Mouse (Mus musculus): ENCODE data around the gene Fam213b.

GRCm38 (mm10) chr4:154857366-154858240 lies 41.3 kb downstream of the Fam213b start:
- TF ChIP-seq CTCF (IDR thresholded peaks at IDR 0.05; ENCODE audit: low read depth): no peak
- TF ChIP-seq EP300 (IDR thresholded peaks at IDR 0.05; ENCODE audit: low read depth): no peak

Measured in heart, postnatal 0 days (tissue).